Mouse (Mus musculus) right cerebral cortex, postnatal 25 days (tissue): ENCODE results near the gene Smyd3.

ENCODE experiments used
- DNase-seq: peaks from one replicate; pipeline ENCODE4 v3.0.0; 2022

Smyd3 gene

GRCm38 (mm10) chr1:179458236-179458986 lies 59.4 kb downstream of the Smyd3 start:
- DNase-seq: no peak

GRCm38 (mm10) chr1:179454600-179454999 lies 63.2 kb downstream of the Smyd3 start:
- no peak for DNase-seq

GRCm38 (mm10) chr1:179451211-179451610 lies 66.6 kb downstream of the Smyd3 start:
- no peak for DNase-seq

- no peak for DNase-seq
These were observed 71.0 kb downstream of the Smyd3 start for GRCm38 (mm10) chr1:179446845-179447212.

- DNase-seq: no peak
These were observed 71.6 kb downstream of the Smyd3 start for GRCm38 (mm10) chr1:179446127-179446844.

- no peak for DNase-seq
These were observed 74.0 kb downstream of the Smyd3 start for GRCm38 (mm10) chr1:179443835-179444234.

GRCm38 (mm10) chr1:179443423-179443822 lies 74.4 kb downstream of the Smyd3 start:
- DNase-seq: no peak

GRCm38 (mm10) chr1:179436596-179436995 lies 81.2 kb downstream of the Smyd3 start:
- peak; percentile 11 for DNase-seq

- no peak for DNase-seq
These were observed 83.2 kb downstream of the Smyd3 start for GRCm38 (mm10) chr1:179434443-179435260.

GRCm38 (mm10) chr1:179433828-179434227 lies 84.0 kb downstream of the Smyd3 start:
- no peak for DNase-seq

GRCm38 (mm10) chr1:179433355-179433754 lies 84.5 kb downstream of the Smyd3 start:
- no peak for DNase-seq

GRCm38 (mm10) chr1:179430077-179430476 lies 87.8 kb downstream of the Smyd3 start:
- no peak for DNase-seq

GRCm38 (mm10) chr1:179424879-179425472 lies 92.9 kb downstream of the Smyd3 start:
- no peak for DNase-seq

- DNase-seq: no peak
These were observed 98.8 kb downstream of the Smyd3 start for GRCm38 (mm10) chr1:179419091-179419490.

- DNase-seq: no peak
These were observed 109.8 kb downstream of the Smyd3 start for GRCm38 (mm10) chr1:179408086-179408485.

- no peak for DNase-seq
These were observed 117.0 kb downstream of the Smyd3 start for GRCm38 (mm10) chr1:179400835-179401234.

- DNase-seq: no peak
These were observed 119.2 kb downstream of the Smyd3 start for GRCm38 (mm10) chr1:179398639-179399038.

- DNase-seq: no peak
These were observed 131.4 kb downstream of the Smyd3 start for GRCm38 (mm10) chr1:179386237-179386975.

GRCm38 (mm10) chr1:179385691-179386090 lies 132.2 kb downstream of the Smyd3 start:
- DNase-seq: no peak

GRCm38 (mm10) chr1:179384296-179384695 lies 133.5 kb downstream of the Smyd3 start:
- DNase-seq: no peak

- no peak for DNase-seq
These were observed 139.7 kb downstream of the Smyd3 start for GRCm38 (mm10) chr1:179378102-179378501.

- no peak for DNase-seq
These were observed 142.9 kb downstream of the Smyd3 start for GRCm38 (mm10) chr1:179374987-179375386.
